Mouse (Mus musculus): Measurements from ENCODE around the gene Tubg2.

Tubg2 gene

GRCm38 (mm10) chr11:101178061-101179058 is 22.7 kb downstream of the Tubg2 start:
- DNase-seq (ENCODE audit: low spot score): no peak

- no peak for DNase-seq (ENCODE audit: low spot score)
These were observed 23.6 kb downstream of the Tubg2 start for GRCm38 (mm10) chr11:101179306-101179705.

- DNase-seq (ENCODE audit: low spot score): no peak
These were observed 24.6 kb downstream of the Tubg2 start for GRCm38 (mm10) chr11:101180261-101180660.

GRCm38 (mm10) chr11:101180846-101181740 is 25.4 kb downstream of the Tubg2 start:
- DNase-seq (ENCODE audit: low spot score): no peak

- no peak for DNase-seq (ENCODE audit: low spot score)
These were observed 26.3 kb downstream of the Tubg2 start for GRCm38 (mm10) chr11:101181961-101182360.

- DNase-seq (ENCODE audit: low spot score): no peak
These were observed 27.2 kb downstream of the Tubg2 start for GRCm38 (mm10) chr11:101182771-101183517.

GRCm38 (mm10) chr11:101184984-101185383 is 29.3 kb downstream of the Tubg2 start:
- no peak for DNase-seq (ENCODE audit: low spot score)

GRCm38 (mm10) chr11:101185441-101185840 is 29.7 kb downstream of the Tubg2 start:
- DNase-seq (ENCODE audit: low spot score): no peak

GRCm38 (mm10) chr11:101186526-101187247 is 31.0 kb downstream of the Tubg2 start:
- DNase-seq (ENCODE audit: low spot score): no peak

- DNase-seq (ENCODE audit: low spot score): no peak
These were observed 31.8 kb downstream of the Tubg2 start for GRCm38 (mm10) chr11:101187541-101187940.

- DNase-seq (ENCODE audit: low spot score): no peak
These were observed 32.6 kb downstream of the Tubg2 start for GRCm38 (mm10) chr11:101188166-101188805.

- no peak for DNase-seq (ENCODE audit: low spot score)
These were observed 33.9 kb downstream of the Tubg2 start for GRCm38 (mm10) chr11:101189495-101190180.

GRCm38 (mm10) chr11:101190181-101190912 is 34.6 kb downstream of the Tubg2 start:
- DNase-seq (ENCODE audit: low spot score): no peak

GRCm38 (mm10) chr11:101190913-101191907 is 35.5 kb downstream of the Tubg2 start:
- no peak for DNase-seq (ENCODE audit: low spot score)

- DNase-seq (ENCODE audit: low spot score): no peak
These were observed 36.3 kb downstream of the Tubg2 start for GRCm38 (mm10) chr11:101191919-101192470.

- no peak for DNase-seq (ENCODE audit: low spot score)
These were observed 36.9 kb downstream of the Tubg2 start for GRCm38 (mm10) chr11:101192646-101193045.

GRCm38 (mm10) chr11:101193076-101193475 is 37.4 kb downstream of the Tubg2 start:
- no peak for DNase-seq (ENCODE audit: low spot score)

GRCm38 (mm10) chr11:101194137-101194536 is 38.4 kb downstream of the Tubg2 start:
- no peak for DNase-seq (ENCODE audit: low spot score)
